Mouse (Mus musculus) small intestine, adult 2 months (tissue): Measurements from ENCODE around the gene Slc35f3.

ENCODE experiments used
- CTCF ChIP-seq: fragments of 200-500 bp; IDR thresholded peaks from 2 replicates; pipeline ENCODE4 v1.5.1; 2012; ENCODE audit warnings: low read depth, mild to moderate bottlenecking, control low read depth, inconsistent platforms, low read length, moderate library complexity, mixed read lengths; ENCODE audit not compliant: insufficient replicate concordance, insufficient read length; ENCODE audit errors: extremely low read depth
- POLR2A ChIP-seq: fragments of 200-500 bp; IDR thresholded peaks from 2 replicates; pipeline ENCODE4 v1.6.1; 2012; ENCODE audit warnings: low read depth, mild to moderate bottlenecking, control low read depth, inconsistent platforms, low read length, moderate library complexity

DNA sequence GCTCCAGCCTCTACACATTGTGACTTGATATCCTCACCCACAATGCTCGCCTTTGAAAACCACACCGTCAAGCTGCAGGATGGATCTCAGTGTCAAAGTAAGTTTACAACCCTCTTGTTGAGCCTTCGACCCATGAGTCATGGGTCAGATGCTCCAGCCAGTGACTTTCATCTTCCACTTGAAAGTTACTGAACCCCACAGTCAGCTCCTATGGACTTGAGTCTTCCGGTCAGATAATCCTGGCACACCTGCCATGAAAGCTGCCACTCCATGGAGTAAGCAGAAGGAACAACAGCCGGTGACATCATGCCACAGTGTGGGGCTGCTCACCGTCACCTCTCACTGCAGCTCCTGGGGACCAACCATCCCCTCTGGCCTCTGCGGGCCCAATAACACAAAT, 82.9 kb downstream of the Slc35f3 start:
- no peak for TF ChIP-seq CTCF
- no peak for TF ChIP-seq POLR2A
